Mouse (Mus musculus): Measurements from ENCODE around the gene Cyp4v3.

The Cyp4v3 gene

GRCm38 (mm10) chr8:45320930-45321329, 12.1 kb downstream of the Cyp4v3 start:
- DNase-seq (ENCODE audit: low spot score), result no peak

DNA sequence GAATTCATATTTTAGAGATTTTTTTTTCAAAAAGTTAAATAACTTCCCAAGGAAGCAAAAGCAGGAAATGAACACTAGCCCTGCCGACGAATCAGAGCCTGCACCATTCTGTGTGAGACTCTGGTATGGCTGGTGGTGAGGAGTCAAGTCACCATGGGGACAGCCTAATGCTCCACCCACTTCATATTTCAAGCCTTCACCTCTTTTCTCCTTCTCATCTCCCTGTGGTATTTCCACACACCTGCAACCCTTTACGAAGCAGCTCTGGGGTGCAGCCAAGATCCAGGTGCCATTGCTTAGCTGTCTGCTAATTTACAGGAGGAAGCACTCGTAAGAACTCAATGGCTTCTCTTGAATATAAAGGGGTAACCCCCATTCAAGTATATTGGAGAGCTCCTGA, 22.0 kb downstream of the Cyp4v3 start:
- DNase-seq (ENCODE audit: low spot score), result no peak

GRCm38 (mm10) chr8:45308366-45308765, 24.6 kb downstream of the Cyp4v3 start, which contains the start of gene Gm45753:
Gene Gm45753, minus strand, starts transcription at chr8:45308466.
- no peak for DNase-seq (ENCODE audit: low spot score)

DNA sequence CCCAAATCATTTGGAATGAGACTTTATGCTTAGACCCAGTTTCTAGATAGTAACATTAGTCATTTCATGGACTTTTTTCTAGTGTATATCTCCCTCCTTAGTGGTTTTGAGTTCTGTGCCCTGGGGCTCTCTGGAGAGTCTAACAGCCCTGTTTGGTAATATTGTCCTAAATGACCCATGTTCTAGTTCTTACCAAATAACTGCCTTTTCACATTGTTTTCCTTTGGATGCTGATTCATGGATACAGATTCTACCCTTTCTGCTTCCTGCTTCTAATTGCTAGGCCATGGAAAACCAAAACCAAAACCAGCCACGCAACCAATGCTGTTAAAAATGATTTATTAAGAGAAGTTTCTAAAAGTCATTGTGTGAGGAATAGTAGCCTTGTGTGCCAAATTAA, 27.5 kb downstream of the Cyp4v3 start:
- no peak for DNase-seq (ENCODE audit: low spot score)

DNA sequence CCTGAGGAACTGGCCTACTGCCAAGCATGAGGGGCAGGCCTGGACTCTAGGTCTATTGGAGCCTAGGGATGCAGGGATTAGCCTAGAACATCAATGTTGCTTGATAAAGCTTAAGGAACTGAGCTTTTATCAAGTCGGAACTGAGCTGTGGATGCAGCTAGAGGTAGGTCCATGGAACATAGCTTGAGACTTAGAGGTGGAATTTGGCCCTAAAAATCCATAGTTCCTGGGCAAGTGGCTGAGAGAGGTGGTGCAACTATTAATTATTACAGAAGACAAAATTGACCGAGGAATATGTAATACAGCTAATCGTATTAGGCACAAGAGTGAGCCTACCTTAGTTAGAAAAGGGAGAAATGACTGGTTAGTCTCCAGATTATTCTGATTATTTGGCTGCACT, 28.7 kb downstream of the Cyp4v3 start:
- no peak for DNase-seq (ENCODE audit: low spot score)

DNA sequence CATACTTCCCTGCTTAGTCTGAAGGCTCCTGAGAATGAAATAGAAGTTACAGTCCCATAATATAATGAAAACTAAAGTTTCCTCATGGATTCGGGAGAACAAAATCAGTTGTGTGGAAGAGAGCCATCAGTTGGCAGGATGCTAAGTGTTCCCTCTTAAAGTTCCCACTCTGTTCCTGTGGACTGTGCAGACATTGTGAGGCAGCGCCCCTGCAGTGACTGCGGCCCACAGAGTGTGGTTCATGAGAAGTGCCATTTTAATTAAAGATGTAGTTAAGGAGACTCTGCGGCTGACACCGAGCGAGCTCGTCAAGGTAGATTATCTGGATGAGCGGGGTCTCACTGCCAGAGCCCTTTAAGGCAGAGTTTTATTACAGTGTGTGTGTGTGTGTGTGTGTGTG, 30.6 kb downstream of the Cyp4v3 start:
- DNase-seq (ENCODE audit: low spot score), result no peak

DNA sequence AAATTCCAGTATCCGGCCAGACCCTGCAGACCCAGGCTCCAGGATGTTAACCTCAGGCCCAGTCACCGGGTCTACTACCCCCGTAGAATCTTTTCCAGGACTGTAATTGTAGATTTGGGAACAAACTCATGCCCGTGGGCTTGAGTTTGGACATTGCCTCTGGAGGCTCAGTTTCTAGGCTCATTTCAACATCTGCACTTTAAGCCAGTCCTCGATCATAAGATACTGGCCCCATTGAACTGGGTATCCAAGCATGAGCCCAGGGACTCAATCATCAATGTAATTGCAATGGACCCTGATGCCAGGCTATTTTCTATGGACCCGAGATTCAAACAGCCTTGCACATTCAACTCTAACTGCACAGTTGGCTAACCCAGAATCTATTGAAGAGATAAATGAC, 37.7 kb downstream of the Cyp4v3 start:
- no peak for DNase-seq (ENCODE audit: low spot score)

GRCm38 (mm10) chr8:45294687-45295086, 38.3 kb downstream of the Cyp4v3 start, which contains the start of gene Klkb1:
Gene Klkb1, minus strand, starts transcription at chr8:45294859.
- no peak for DNase-seq (ENCODE audit: low spot score)

- no peak for DNase-seq (ENCODE audit: low spot score)
Measured at GRCm38 (mm10) chr8:45291790-45292189, 41.2 kb downstream of the Cyp4v3 start.

- no peak for DNase-seq (ENCODE audit: low spot score)
Measured at GRCm38 (mm10) chr8:45281630-45282029, 51.4 kb downstream of the Cyp4v3 start.

GRCm38 (mm10) chr8:45277453-45277852, 55.6 kb downstream of the Cyp4v3 start:
- no peak for DNase-seq (ENCODE audit: low spot score)

DNA sequence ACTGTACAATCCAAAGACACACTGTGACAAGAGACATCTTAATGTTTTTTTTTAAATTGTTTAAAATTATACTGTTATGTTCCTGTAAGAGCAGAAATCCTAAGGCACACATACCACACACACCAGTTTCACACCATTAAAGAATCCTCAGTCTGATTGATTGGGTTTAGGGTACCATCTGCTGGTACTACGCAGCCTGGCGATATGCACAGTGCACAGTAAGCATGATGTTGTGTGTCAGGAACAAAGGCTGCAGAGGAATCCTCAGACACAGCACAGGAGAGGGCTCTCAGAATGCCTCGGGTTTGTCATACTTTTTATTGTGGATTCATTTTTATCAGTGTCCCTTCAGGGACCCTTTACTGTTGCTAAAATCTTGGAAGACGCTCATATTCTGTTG, 58.7 kb downstream of the Cyp4v3 start:
- DNase-seq (ENCODE audit: low spot score), result no peak

DNA sequence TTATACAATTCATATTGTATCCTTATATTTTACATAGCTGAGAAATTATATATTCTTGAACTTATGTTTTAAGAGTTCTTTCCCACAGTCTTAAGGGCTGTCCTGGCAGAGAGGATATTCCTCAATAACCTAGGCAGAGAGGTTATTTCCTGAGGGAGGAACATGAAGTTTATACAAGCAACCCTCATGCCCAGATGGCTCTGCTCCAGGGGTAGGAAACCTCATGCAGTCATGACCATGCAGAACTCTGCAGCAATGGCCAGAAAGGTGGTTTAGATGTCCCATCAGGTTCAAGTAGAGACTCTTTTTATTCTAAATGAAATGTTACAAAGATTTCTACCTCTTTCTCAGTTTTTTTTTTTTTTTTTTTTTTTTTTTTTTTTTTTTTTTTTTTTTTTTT, 64.0 kb downstream of the Cyp4v3 start:
- DNase-seq (ENCODE audit: low spot score), result no peak

DNA sequence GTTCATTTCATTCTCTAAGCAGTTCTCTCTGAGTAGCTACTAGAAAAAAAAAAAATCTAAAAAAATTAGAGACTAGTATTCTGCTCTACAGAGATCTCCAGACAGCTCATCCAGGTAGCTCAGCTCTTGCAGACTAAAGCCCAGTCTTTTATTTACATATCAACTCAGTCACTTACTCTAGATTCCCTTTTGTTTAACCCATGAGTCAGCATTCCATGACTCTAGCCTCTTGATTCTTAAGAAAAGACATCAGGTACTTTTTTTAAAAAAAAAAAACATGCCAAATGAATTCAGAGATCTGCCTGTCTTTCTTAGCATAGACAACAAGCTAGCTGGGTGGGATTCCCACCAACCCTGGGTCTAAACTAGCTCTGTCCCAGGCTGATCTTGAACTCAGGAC, 64.5 kb downstream of the Cyp4v3 start:
- no peak for DNase-seq (ENCODE audit: low spot score)

GRCm38 (mm10) chr8:45267611-45268391, 65.2 kb downstream of the Cyp4v3 start:
- no peak for DNase-seq (ENCODE audit: low spot score)

GRCm38 (mm10) chr8:45266993-45267392, 66.0 kb downstream of the Cyp4v3 start:
- DNase-seq (ENCODE audit: low spot score), result no peak

DNA sequence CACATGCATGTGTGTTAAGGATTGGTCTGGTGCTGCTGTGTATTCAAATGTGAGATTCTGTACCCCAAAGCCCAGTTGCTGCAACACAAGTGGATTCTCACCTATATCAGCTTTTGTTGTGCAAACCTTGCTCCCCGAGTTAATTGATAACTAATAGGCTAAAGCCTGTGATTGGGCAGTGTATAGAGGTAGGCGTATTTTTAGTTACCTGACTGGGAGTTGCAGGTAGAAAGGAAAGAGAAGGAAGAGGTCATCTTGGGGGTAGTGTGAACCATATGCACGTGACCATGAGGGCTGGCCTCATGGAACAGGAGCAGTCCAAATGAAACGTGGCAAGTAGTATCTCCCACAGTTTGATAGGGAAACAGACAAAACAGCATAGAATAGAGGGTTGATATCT, 68.1 kb downstream of the Cyp4v3 start:
- DNase-seq (ENCODE audit: low spot score), result no peak

DNA sequence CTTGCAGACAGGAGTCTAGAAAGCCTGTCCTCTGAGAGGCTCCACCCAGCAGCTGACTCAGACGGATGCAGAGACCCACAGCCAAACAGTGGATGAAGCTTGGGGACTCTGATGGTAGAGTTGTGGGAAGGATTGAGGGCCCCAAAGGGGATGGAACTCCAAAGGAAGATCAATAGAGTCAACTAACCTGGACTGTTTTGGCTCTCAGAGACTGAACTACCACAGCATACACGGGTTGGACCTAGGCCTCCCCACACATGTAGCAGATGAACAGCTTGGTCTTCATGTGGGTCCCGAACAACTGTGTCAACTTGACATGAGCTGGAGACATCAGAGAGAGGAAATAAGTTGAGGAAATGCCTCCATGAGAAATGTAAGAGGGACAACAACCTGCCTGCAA, 70.2 kb downstream of the Cyp4v3 start:
- DNase-seq (ENCODE audit: low spot score), result no peak

- no peak for DNase-seq (ENCODE audit: low spot score)
Measured at GRCm38 (mm10) chr8:45261920-45262319, 71.1 kb downstream of the Cyp4v3 start, which contains the start of gene F11. Gene F11, minus strand, starts transcription at chr8:45262031.

DNA sequence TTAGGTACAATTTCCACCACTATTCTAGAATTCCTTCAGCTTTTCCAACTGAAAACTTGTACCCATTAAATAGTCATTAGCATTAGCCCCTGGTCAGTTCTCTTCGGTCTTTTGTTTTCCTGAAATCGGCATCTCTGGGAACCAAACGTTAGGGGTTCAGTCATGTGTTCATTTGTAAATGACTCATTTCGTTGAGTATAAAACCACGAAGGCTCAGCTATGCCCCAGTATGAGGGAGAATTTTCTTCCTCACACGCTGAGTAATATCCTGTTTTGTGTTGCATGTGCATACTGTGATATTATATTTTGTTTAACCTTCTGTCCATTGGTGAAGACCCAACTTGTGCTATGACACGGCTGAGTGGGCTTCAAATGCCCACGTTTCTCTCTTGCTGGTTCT, 74.6 kb downstream of the Cyp4v3 start:
- DNase-seq (ENCODE audit: low spot score), result no peak

DNA sequence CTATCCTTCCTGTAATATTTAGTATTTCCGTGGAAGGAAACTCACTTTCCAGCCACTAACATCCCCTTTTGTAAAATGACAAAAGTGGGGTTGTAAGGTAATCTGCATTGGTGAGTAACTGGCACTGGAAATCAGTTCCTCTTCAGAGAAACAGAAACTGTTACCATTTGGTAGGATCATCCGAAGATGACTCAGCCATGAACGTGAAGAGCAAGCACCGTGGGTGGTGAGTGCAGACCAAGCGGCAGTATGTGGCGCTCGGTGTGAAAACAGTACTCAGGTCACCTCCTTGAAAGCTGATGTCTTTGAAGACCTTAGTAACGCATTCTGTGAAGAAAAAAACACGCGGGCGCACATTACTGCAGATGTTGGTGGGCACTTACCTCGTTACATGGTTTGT, 78.0 kb downstream of the Cyp4v3 start:
- DNase-seq (ENCODE audit: low spot score), result no peak

Measured in urinary bladder, postnatal 10 days (tissue).